ENCODE assay signal across 8 mouse cellular contexts in the genomic region with DNA sequence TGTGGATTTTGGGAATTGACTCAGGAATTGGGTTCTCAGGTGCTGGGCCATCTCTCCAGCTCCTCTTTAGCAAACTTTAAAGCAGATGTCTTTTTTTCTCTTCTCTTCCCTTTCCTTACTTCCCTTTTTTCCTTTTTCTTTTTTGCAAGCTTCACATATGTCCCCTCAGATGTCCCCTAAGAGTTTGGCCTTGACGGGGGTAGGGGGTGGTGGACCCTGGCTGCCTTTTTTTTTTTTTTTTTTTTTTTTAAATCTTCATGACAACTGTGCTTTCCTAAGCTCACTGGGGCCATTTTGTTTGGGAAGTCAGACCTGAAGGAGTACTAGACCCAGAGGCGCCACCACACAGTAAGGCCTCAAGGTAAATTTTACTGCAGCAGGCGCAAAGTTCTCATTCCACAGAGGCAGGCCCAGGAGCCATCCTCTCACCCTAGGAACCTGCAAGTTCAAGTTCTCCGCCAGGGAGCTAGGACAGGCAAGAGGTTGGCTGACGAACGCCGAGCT. TPM values are rescaled to one million over a fixed set of nuclear protein-coding genes. Genes with fewer than 3 reads are reported as not detected.
DNase-seq lines count a peak whose midpoint lies in the region; ATAC-seq and TF ChIP-seq lines count a peak whose summit lies in the region.

No protein-coding gene starts in this region.

- H3K4me3 ChIP-seq in testis, adult 2 months (ENCODE audit: control insufficient read depth, low read depth, low read length) = peak overlapping the region; percentile 91
- H3K4me3 ChIP-seq in limb, embryonic 15.5 days = peak overlapping the region; percentile 76
- peak overlapping the region; percentile 100 for H3K4me3 ChIP-seq in stomach, postnatal 0 days (ENCODE audit: low read depth, low read length)

- TF ChIP-seq POLR2A in testis, adult 2 months (IDR thresholded peaks at IDR 0.05; ENCODE audit: control insufficient read depth, low read depth, low read length) = no peak

- ATAC-seq in limb, embryonic 15.5 days (ENCODE audit: insufficient number of reproducible peaks, low FRiP score, low TSS enrichment, low read depth) = no peak
- peak; percentile 5 for ATAC-seq in stomach, postnatal 0 days (ENCODE audit: low FRiP score, low TSS enrichment)

- 3% methylated on average over 7 of the region's 7 CpGs for WGBS in limb, embryonic 15.5 days
- 6% methylated on average over 7 of the region's 7 CpGs for WGBS in stomach, postnatal 0 days

- H3K36me3 ChIP-seq in testis, adult 2 months (ENCODE audit: control insufficient read depth, insufficient read depth, low read length) = no peaks in the 10 kb centered on the region
- no peaks in the 10 kb centered on the region for H3K36me3 ChIP-seq in limb, embryonic 15.5 days
- H3K36me3 ChIP-seq in stomach, postnatal 0 days (ENCODE audit: control insufficient read depth, insufficient read depth, low read length) = no peaks in the 10 kb centered on the region

- TF ChIP-seq CTCF in testis, adult 2 months (IDR thresholded peaks at IDR 0.05; ENCODE audit: control insufficient read depth, insufficient read depth, insufficient replicate concordance, low read depth, low read length) = no peak
- TF ChIP-seq CTCF in stomach, postnatal 0 days (IDR thresholded peaks at IDR 0.05; ENCODE audit: low read depth) = no peak

- no peaks in the 10 kb centered on the region; the same call in 1 of the 2 replicates for H3K4me1 ChIP-seq in testis, adult 2 months (ENCODE audit: control insufficient read depth, insufficient read depth, low read length)
- peaks cover 4% of the 10 kb centered on the region for H3K4me1 ChIP-seq in limb, embryonic 15.5 days
- no peaks in the 10 kb centered on the region for H3K4me1 ChIP-seq in stomach, postnatal 0 days (replicated peaks; ENCODE audit: control insufficient read depth, insufficient read depth)

- TF ChIP-seq EP300 in stomach, postnatal 0 days (optimal IDR thresholded peaks at IDR 0.05) = no peak

- H3K9ac ChIP-seq in limb, embryonic 15.5 days = peak overlapping the region; percentile 94
- peak overlapping the region; percentile 99 for H3K9ac ChIP-seq in stomach, postnatal 0 days (ENCODE audit: low read length)

- H3K27me3 ChIP-seq in testis, adult 2 months (ENCODE audit: control insufficient read depth, insufficient read depth, low read length) = no peaks in the 10 kb centered on the region
- no peaks in the 10 kb centered on the region for H3K27me3 ChIP-seq in limb, embryonic 15.5 days
- no peaks in the 10 kb centered on the region for H3K27me3 ChIP-seq in stomach, postnatal 0 days (ENCODE audit: control insufficient read depth, insufficient read depth, low read length)

- H3K9me3 ChIP-seq in limb, embryonic 15.5 days = no peaks in the 10 kb centered on the region
- no peaks in the 10 kb centered on the region for H3K9me3 ChIP-seq in stomach, postnatal 0 days (ENCODE audit: control insufficient read depth, low read length)

- H3K27ac ChIP-seq in testis, adult 2 months (ENCODE audit: control insufficient read depth, insufficient read depth, low read depth, low read length) = peak overlapping the region; percentile 93
- H3K27ac ChIP-seq in limb, embryonic 15.5 days = peak overlapping the region; percentile 99
- H3K27ac ChIP-seq in stomach, postnatal 0 days (replicated peaks) = peak overlapping the region; percentile 98

- DNase-seq in cerebellum, adult 9-10 months = peak; percentile 25
- DNase-seq in cerebellum, adult 18-20 months = no peak
- no peak for DNase-seq in testis, postnatal 10 days (ENCODE audit: low spot score)
- DNase-seq in stomach, postnatal 0 days (ENCODE audit: low spot score) = no peak
- no peak for DNase-seq in frontal cortex, adult 2 months (ENCODE audit: extremely low spot score in 1 of 2, low spot score in 1 of 2)
- no peak for DNase-seq in ovary, postnatal 14 days (ENCODE audit: low spot score)

- H3K4me2 ChIP-seq in limb, embryonic 15.5 days = peak overlapping the region; percentile 49
- H3K4me2 ChIP-seq in stomach, postnatal 0 days (replicated peaks; ENCODE audit: low read depth) = peak overlapping the region; percentile 88

RNA-seq across cellular contexts. Expression of a gene that starts 0.8 kb away (rescaled TPM):
- polyA plus RNA-seq in testis, adult 2 months (2012; rRNA removed) = 5.4 and 5.9 TPM in 2 replicates
- 18.8 and 20.7 TPM in 2 replicates for polyA plus RNA-seq in limb, embryonic 15.5 days (2015; fragmentation: Nextera tagmentation; extraction: Ambion mirVana)
- polyA plus RNA-seq in stomach, postnatal 0 days (2015; fragmentation: Nextera tagmentation; extraction: Ambion mirVana) = 17.0 and 17.5 TPM in 2 replicates
- 21.0 and 21.2 TPM in 2 replicates for polyA plus RNA-seq in frontal cortex, adult 2 months (2012; rRNA removed)

RNA-seq across cellular contexts. Expression of a gene that starts 5.0 kb away (rescaled TPM):
- not detected in 2 replicates for polyA plus RNA-seq in testis, adult 2 months (2012; rRNA removed)
- polyA plus RNA-seq in limb, embryonic 15.5 days (2015; fragmentation: Nextera tagmentation; extraction: Ambion mirVana) = not detected in 2 replicates
- not detected in 2 replicates for polyA plus RNA-seq in stomach, postnatal 0 days (2015; fragmentation: Nextera tagmentation; extraction: Ambion mirVana)
- polyA plus RNA-seq in frontal cortex, adult 2 months (2012; rRNA removed) = not detected in 2 replicates

RNA-seq across cellular contexts. Expression of a gene that starts 17.4 kb away (rescaled TPM):
- polyA plus RNA-seq in testis, adult 2 months (2012; rRNA removed) = 36.4 and 44.9 TPM in 2 replicates
- polyA plus RNA-seq in limb, embryonic 15.5 days (2015; fragmentation: Nextera tagmentation; extraction: Ambion mirVana) = 23.1 and 28.3 TPM in 2 replicates
- polyA plus RNA-seq in stomach, postnatal 0 days (2015; fragmentation: Nextera tagmentation; extraction: Ambion mirVana) = 7.7 and 8.5 TPM in 2 replicates
- 27.8 TPM in 2 replicates for polyA plus RNA-seq in frontal cortex, adult 2 months (2012; rRNA removed)
